29 mouse cellular contexts compared by ENCODE assay signal in the genomic region with DNA sequence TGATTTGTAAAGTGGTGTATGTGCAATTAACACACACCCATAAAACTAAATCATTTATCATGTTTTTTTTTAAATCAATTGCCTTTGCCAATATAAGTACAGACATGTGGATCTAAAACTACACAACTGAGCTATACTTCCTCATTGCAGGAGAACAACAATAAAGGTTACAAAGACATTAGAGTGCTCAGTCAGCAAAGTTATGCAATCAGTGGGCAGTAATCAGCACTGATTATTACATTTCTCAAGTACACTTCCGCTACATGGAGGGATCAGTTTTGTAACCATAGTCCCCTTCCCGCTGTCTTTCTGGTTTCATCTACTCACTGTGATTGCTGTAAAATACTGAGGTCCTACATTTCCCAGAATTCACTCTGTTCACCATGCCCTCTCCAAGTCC.
A peak's percentile ranks its signal among the peaks of the same experiment; 100 is the strongest.
DNase-seq lines count a peak whose midpoint lies in the region; ATAC-seq and TF ChIP-seq lines count a peak whose summit lies in the region.
"Had no signal": no experiment of that assay in that cellular context is flagged by ENCODE, and none has a peak within 500 bp of the region (broad histone marks: within the 10 kb centered on the region; RNA-seq: fewer than 3 reads in every experiment).

No protein-coding gene starts in this region.

- ATAC-seq in lung, postnatal 0 days, result no peak
- ATAC-seq in intestine, postnatal 0 days, result peak; percentile 88
- no peak for ATAC-seq in monocyte, adult 5-6 weeks (replicated peaks; ENCODE audit: insufficient number of reproducible peaks, low FRiP score, low TSS enrichment, poor library complexity, severe bottlenecking)
- ATAC-seq: forebrain, embryonic 15.5 days had no signal

- H3K36me3 ChIP-seq in lung, postnatal 0 days (ENCODE audit: insufficient read depth, low read length), result no peaks in the 10 kb centered on the region
- H3K36me3 ChIP-seq in intestine, postnatal 0 days (ENCODE audit: control insufficient read depth, insufficient read depth), result no peaks in the 10 kb centered on the region
- H3K36me3 ChIP-seq: embryonic facial prominence, embryonic 10.5 days; embryonic facial prominence, embryonic 13.5 days; forebrain, embryonic 12.5 days; forebrain, embryonic 15.5 days; heart, embryonic 12.5 days; heart, embryonic 15.5 days had no signal

- H3K27ac ChIP-seq in lung, postnatal 0 days (ENCODE audit: low read length), result no peak overlapping the region
- no peak overlapping the region for H3K27ac ChIP-seq in intestine, postnatal 0 days (ENCODE audit: low read depth, low read length)
- H3K27ac ChIP-seq: embryonic facial prominence, embryonic 10.5 days; embryonic facial prominence, embryonic 13.5 days; forebrain, embryonic 12.5 days; forebrain, embryonic 15.5 days; heart, embryonic 15.5 days; hindbrain, embryonic 14.5 days had no signal

- H3K9ac ChIP-seq in lung, postnatal 0 days (replicated peaks; ENCODE audit: low read depth), result no peak overlapping the region
- no peak overlapping the region for H3K9ac ChIP-seq in intestine, postnatal 0 days (ENCODE audit: low read depth, low read length)
- H3K9ac ChIP-seq: embryonic facial prominence, embryonic 13.5 days; forebrain, embryonic 12.5 days; forebrain, embryonic 15.5 days; heart, embryonic 12.5 days; heart, embryonic 15.5 days; hindbrain, embryonic 14.5 days had no signal

- no peaks in the 10 kb centered on the region for H3K27me3 ChIP-seq in lung, postnatal 0 days (replicated peaks; ENCODE audit: insufficient read depth, low read length)
- H3K27me3 ChIP-seq in intestine, postnatal 0 days (replicated peaks; ENCODE audit: control insufficient read depth, insufficient read depth, low read length), result no peaks in the 10 kb centered on the region
- H3K27me3 ChIP-seq: CH12.LX; embryonic facial prominence, embryonic 13.5 days; forebrain, embryonic 12.5 days; forebrain, embryonic 15.5 days; heart, embryonic 12.5 days; heart, embryonic 15.5 days had no signal

- no peak for TF ChIP-seq POLR2A in brain, embryonic 14.5 days (IDR thresholded peaks at IDR 0.05; ENCODE audit: borderline replicate concordance, extremely low read depth, insufficient read depth, insufficient read length, poor library complexity, severe bottlenecking)

- TF ChIP-seq CTCF in lung, postnatal 0 days (IDR thresholded peaks at IDR 0.05), result no peak
- TF ChIP-seq CTCF in brain, embryonic 14.5 days (IDR thresholded peaks at IDR 0.05; ENCODE audit: borderline replicate concordance, extremely low read depth, insufficient read depth, insufficient read length), result no peak
- no peak for TF ChIP-seq CTCF in intestine, postnatal 0 days (IDR thresholded peaks at IDR 0.05; ENCODE audit: low read depth)

- no peaks in the 10 kb centered on the region for H3K9me3 ChIP-seq in lung, postnatal 0 days (ENCODE audit: low read length)
- no peaks in the 10 kb centered on the region for H3K9me3 ChIP-seq in intestine, postnatal 0 days (ENCODE audit: control insufficient read depth)
- H3K9me3 ChIP-seq: embryonic facial prominence, embryonic 10.5 days; embryonic facial prominence, embryonic 13.5 days; forebrain, embryonic 12.5 days; forebrain, embryonic 15.5 days; heart, embryonic 12.5 days; heart, embryonic 15.5 days had no signal

- no peaks in the 10 kb centered on the region for H3K4me1 ChIP-seq in lung, postnatal 0 days (ENCODE audit: insufficient read depth, low read depth, low read length)
- no peaks in the 10 kb centered on the region for H3K4me1 ChIP-seq in intestine, postnatal 0 days (replicated peaks; ENCODE audit: control insufficient read depth, insufficient read depth, low read length)
- H3K4me1 ChIP-seq: embryonic facial prominence, embryonic 10.5 days; embryonic facial prominence, embryonic 13.5 days; forebrain, embryonic 12.5 days; forebrain, embryonic 15.5 days; heart, embryonic 12.5 days; heart, embryonic 15.5 days had no signal

- 82% methylated on average over 2 of the region's 2 CpGs for whole genome bisulfite sequencing in lung, postnatal 0 days
- WGBS in intestine, postnatal 0 days, result 60% methylated on average over 2 of the region's 2 CpGs

- H3K4me2 ChIP-seq in lung, postnatal 0 days (replicated peaks; ENCODE audit: low read depth, low read length), result no peak overlapping the region
- peak overlapping the region; percentile 30; the same call in 1 of the 2 replicates for H3K4me2 ChIP-seq in intestine, postnatal 0 days (replicated peaks; ENCODE audit: low read depth)
- H3K4me2 ChIP-seq: embryonic facial prominence, embryonic 13.5 days; forebrain, embryonic 12.5 days; forebrain, embryonic 15.5 days; heart, embryonic 12.5 days; heart, embryonic 15.5 days; hindbrain, embryonic 14.5 days had no signal

- TF ChIP-seq EP300 in lung, postnatal 0 days (IDR thresholded peaks at IDR 0.05), result no peak

- DNase-seq in layer of hippocampus, adult 9-11 months, result peak; percentile 8
- DNase-seq in layer of hippocampus, adult 9-10 months (ENCODE audit: low spot score), result no peak
- peak; percentile 5 for DNase-seq in lung, postnatal 0 days (ENCODE audit: low spot score)
- no peak for DNase-seq in lung, postnatal 4 days
- DNase-seq in brain, embryonic 14.5 days (ENCODE audit: low read depth), result peak; percentile 9
- DNase-seq in left cerebral cortex, adult 9 months (ENCODE audit: low spot score in 2 of 2), result no peak
- DNase-seq: adrenal gland, adult 2 months; adrenal gland, postnatal 14 days; B cell, adult 2 months; cerebellum, adult 11-12 months; cerebellum, adult 8-10 months; cerebellum, postnatal 10 days; cerebellum, postnatal 36 days; embryo, embryonic 11 days; gastrocnemius, postnatal 25 days; heart, adult 18-20 months; heart, postnatal 10 days; heart, postnatal 36 days had no signal

- H3K4me3 ChIP-seq in lung, postnatal 0 days (ENCODE audit: low read depth, low read length), result no peak overlapping the region
- H3K4me3 ChIP-seq in intestine, postnatal 0 days (ENCODE audit: low read depth, low read length), result no peak overlapping the region
- H3K4me3 ChIP-seq: embryonic facial prominence, embryonic 10.5 days; embryonic facial prominence, embryonic 13.5 days; erythroblast, embryonic 14.5 days; forebrain, embryonic 12.5 days; forebrain, embryonic 15.5 days; heart, embryonic 12.5 days; heart, embryonic 15.5 days had no signal

Comparison
In these comparisons a context has a peak if more than half of its experiments do, and no peak if none do; other contexts are left out.
1. DNase-seq: peak in layer of hippocampus, adult 9-11 months (single experiment), lung, postnatal 0 days (single experiment) and brain, embryonic 14.5 days (single experiment); none in layer of hippocampus, adult 9-10 months (single experiment), lung, postnatal 4 days (0 of 2) and left cerebral cortex, adult 9 months (0 of 2).